Mouse (Mus musculus): ENCODE data around the gene Ccnd1. TPM values are rescaled to one million over a fixed set of nuclear protein-coding genes. Genes with fewer than 3 reads are reported as not detected.
"Not testable (repeated sequence)": the region's sequence is repeated elsewhere in the genome, so short reads cannot be mapped to it uniquely, and the experiment has no call there.

Ccnd1 gene
- polyA plus RNA-seq, 2 experiments from 2014 or later, result 0.83 to 0.87 TPM

GRCm38 (mm10) chr7:144906708-144907397, 32.9 kb downstream of the Ccnd1 start:
- peak; percentile 91 for ATAC-seq

- not testable (repeated sequence) for ATAC-seq
These were observed 34.2 kb downstream of the Ccnd1 start for GRCm38 (mm10) chr7:144905514-144905913.

GRCm38 (mm10) chr7:144898506-144898905, 41.2 kb downstream of the Ccnd1 start:
- ATAC-seq, result no peak

GRCm38 (mm10) chr7:144896294-144897218, 43.2 kb downstream of the Ccnd1 start, which contains the start of gene Fgf15:
Gene Fgf15 (plus strand): TSS chr7:144896531.
- ATAC-seq, result no peak

- ATAC-seq, result peak; percentile 79
These were observed 44.2 kb downstream of the Ccnd1 start for GRCm38 (mm10) chr7:144895305-144896111.

- ATAC-seq, result no peak
These were observed 45.0 kb downstream of the Ccnd1 start for GRCm38 (mm10) chr7:144894706-144895105.

GRCm38 (mm10) chr7:144894191-144894590, 45.5 kb downstream of the Ccnd1 start:
- no peak for ATAC-seq

- ATAC-seq, result no peak
These were observed 47.4 kb downstream of the Ccnd1 start for GRCm38 (mm10) chr7:144892322-144892721.

GRCm38 (mm10) chr7:144891863-144892262, 47.9 kb downstream of the Ccnd1 start:
- no peak for ATAC-seq

GRCm38 (mm10) chr7:144890661-144891060, 49.1 kb downstream of the Ccnd1 start:
- ATAC-seq, result not testable (repeated sequence)

- ATAC-seq, result no peak
These were observed 51.0 kb downstream of the Ccnd1 start for GRCm38 (mm10) chr7:144888564-144889299.

- ATAC-seq, result no peak
These were observed 52.1 kb downstream of the Ccnd1 start for GRCm38 (mm10) chr7:144887672-144888071.

- ATAC-seq, result no peak
These were observed 56.6 kb downstream of the Ccnd1 start for GRCm38 (mm10) chr7:144883106-144883505.

Other genes with a start within 250 kb of the Ccnd1 start
- gene Ano1, start 188.0 kb downstream of the Ccnd1 start, polyA plus RNA-seq (2017; shearing (Covaris generic)), result under 1 TPM in 1 of 2 experiments, not detected in 1; 0.09 TPM
- not detected for gene Fgf3, start 101.8 kb downstream of the Ccnd1 start, polyA plus RNA-seq (2017; shearing (Covaris generic))
- gene Fgf4, start 92.6 kb downstream of the Ccnd1 start, polyA plus RNA-seq (2017; shearing (Covaris generic)), result under 1 TPM in 1 of 2 experiments, not detected in 1; 0.11 TPM
- gene Fgf15, start 43.4 kb downstream of the Ccnd1 start, polyA plus RNA-seq (2017; shearing (Covaris generic)), result not detected
- 10 to 100 TPM; 39.4 to 48.0 TPM for gene LTO1, start 24.8 kb downstream of the Ccnd1 start, polyA plus RNA-seq (2017; shearing (Covaris generic))

Measured in CD4-positive, CD25-positive, alpha-beta regulatory T cell, adult 4 months (primary cell).